Mouse (Mus musculus): ENCODE results near the gene Acbd3. TPM values are rescaled to one million over a fixed set of nuclear protein-coding genes. Genes with fewer than 3 reads are reported as not detected.

Gene Acbd3
- polyA plus RNA-seq (2016; fragmentation: Nextera tagmentation; extraction: Ambion mirVana), result 20.5 and 24.5 TPM in 2 replicates

- peaks cover 30% of the 10 kb centered on the region for H3K4me1 ChIP-seq
- no peaks in the 10 kb centered on the region for H3K9me3 ChIP-seq
- H3K27me3 ChIP-seq (ENCODE audit: insufficient read depth, poor library complexity, severe bottlenecking), result no peaks in the 10 kb centered on the region
- peak within 1 kb of the TSS; percentile 97 for H3K4me3 ChIP-seq
- WGBS, result under 1% methylated on average over 51 of the region's 52 CpGs
- H3K27ac ChIP-seq, result peak within 1 kb of the TSS; percentile 99
- no peaks in the 10 kb centered on the region for H3K36me3 ChIP-seq
- peak; percentile 97 for DNase-seq (ENCODE audit: low spot score)
Observed at GRCm38 (mm10) chr1:180725704-180726179, at the start of gene Acbd3. Gene Acbd3 (plus strand): TSS chr1:180726043.

GRCm38 (mm10) chr1:180691284-180691683 lies 34.6 kb upstream of the Acbd3 start:
- no peak for DNase-seq (ENCODE audit: low spot score)
- Histone ChIP-seq H3K4me3 (no peak overlapping the region), H3K9me3 (no peaks in the 10 kb centered on the region), H3K36me3 (peaks cover 45% of the 10 kb centered on the region), H3K27ac (no peak overlapping the region), H3K27me3 (ENCODE audit: insufficient read depth, poor library complexity, severe bottlenecking) (peaks cover 21% of the 10 kb centered on the region), H3K4me1 (no peaks in the 10 kb centered on the region)
- 84% methylated on average over 7 of the region's 7 CpGs for WGBS

- under 1% methylated on average over 79 of the region's 79 CpGs for WGBS
- Histone ChIP-seq H3K36me3 (peaks cover 3% of the 10 kb centered on the region; the same call in 1 of the 2 replicates), H3K9me3 (no peaks in the 10 kb centered on the region), H3K27ac (peak within 1 kb of the TSS; percentile 65), H3K4me3 (peak within 1 kb of the TSS; percentile 65), H3K4me1 (peaks cover 10% of the 10 kb centered on the region), H3K27me3 (ENCODE audit: insufficient read depth, poor library complexity, severe bottlenecking) (peaks cover 60% of the 10 kb centered on the region)
- DNase-seq (ENCODE audit: low spot score), result no peak
Observed at GRCm38 (mm10) chr1:180696626-180697352, 29.1 kb upstream of the Acbd3 start, which contains the start of gene Mixl1. Gene Mixl1 (minus strand): TSS chr1:180697034.

- H3K27me3 ChIP-seq (ENCODE audit: insufficient read depth, poor library complexity, severe bottlenecking), result peaks cover 66% of the 10 kb centered on the region
- no peak for DNase-seq (ENCODE audit: low spot score)
- 43% methylated on average over 5 of the region's 5 CpGs for WGBS
- H3K27ac ChIP-seq, result no peak overlapping the region
- H3K4me1 ChIP-seq, result peaks cover 13% of the 10 kb centered on the region
- H3K36me3 ChIP-seq, result no peaks in the 10 kb centered on the region
- H3K9me3 ChIP-seq, result no peaks in the 10 kb centered on the region
- no peak overlapping the region for H3K4me3 ChIP-seq
Observed at GRCm38 (mm10) chr1:180698063-180698462, 27.8 kb upstream of the Acbd3 start.

- Histone ChIP-seq H3K4me1 (peaks cover 10% of the 10 kb centered on the region), H3K27ac (no peak overlapping the region), H3K36me3 (no peaks in the 10 kb centered on the region), H3K9me3 (no peaks in the 10 kb centered on the region), H3K4me3 (peak overlapping the region; percentile 37), H3K27me3 (ENCODE audit: insufficient read depth, poor library complexity, severe bottlenecking) (peaks cover 28% of the 10 kb centered on the region)
- no peak for DNase-seq (ENCODE audit: low spot score)
- 39% methylated on average over 6 of the region's 6 CpGs for WGBS
Observed at GRCm38 (mm10) chr1:180703400-180703799, 22.4 kb upstream of the Acbd3 start.

- H3K4me1 ChIP-seq, result peaks cover 21% of the 10 kb centered on the region
- peaks cover 17% of the 10 kb centered on the region for H3K27me3 ChIP-seq (ENCODE audit: insufficient read depth, poor library complexity, severe bottlenecking)
- no peaks in the 10 kb centered on the region for H3K36me3 ChIP-seq
- 37% methylated on average over 3 of the region's 3 CpGs for WGBS
- no peak overlapping the region for H3K4me3 ChIP-seq
- H3K27ac ChIP-seq, result no peak overlapping the region
- no peak for DNase-seq (ENCODE audit: low spot score)
- H3K9me3 ChIP-seq, result no peaks in the 10 kb centered on the region
Observed at GRCm38 (mm10) chr1:180707368-180707767, 18.5 kb upstream of the Acbd3 start.

DNA sequence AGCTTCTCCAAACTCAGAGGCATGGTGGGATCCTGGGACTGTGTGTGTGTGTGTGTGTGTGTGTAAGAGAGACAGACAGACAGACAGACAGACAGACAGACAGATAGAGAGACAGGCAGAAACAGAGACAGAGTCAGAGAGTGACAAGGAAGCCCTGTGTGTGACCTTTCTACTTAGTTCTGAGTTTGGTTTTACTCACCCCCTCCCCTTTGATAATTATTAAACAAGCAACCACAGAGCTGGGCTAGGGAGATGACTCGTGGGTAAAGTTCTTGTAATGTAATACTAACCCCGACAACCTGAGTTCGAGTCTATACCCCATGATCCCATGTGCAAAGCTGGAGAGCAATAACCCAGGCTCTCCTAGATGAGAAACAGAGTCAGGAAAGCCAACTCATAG lies 18.0 kb upstream of the Acbd3 start:
- Histone ChIP-seq H3K4me3 (no peak overlapping the region), H3K36me3 (no peaks in the 10 kb centered on the region), H3K27ac (no peak overlapping the region), H3K4me1 (peaks cover 18% of the 10 kb centered on the region), H3K27me3 (ENCODE audit: insufficient read depth, poor library complexity, severe bottlenecking) (peaks cover 12% of the 10 kb centered on the region; the same call in 1 of the 2 replicates), H3K9me3 (no peaks in the 10 kb centered on the region)
- no peak for DNase-seq (ENCODE audit: low spot score)
- 83% methylated on average over 3 of the region's 3 CpGs for WGBS

DNA sequence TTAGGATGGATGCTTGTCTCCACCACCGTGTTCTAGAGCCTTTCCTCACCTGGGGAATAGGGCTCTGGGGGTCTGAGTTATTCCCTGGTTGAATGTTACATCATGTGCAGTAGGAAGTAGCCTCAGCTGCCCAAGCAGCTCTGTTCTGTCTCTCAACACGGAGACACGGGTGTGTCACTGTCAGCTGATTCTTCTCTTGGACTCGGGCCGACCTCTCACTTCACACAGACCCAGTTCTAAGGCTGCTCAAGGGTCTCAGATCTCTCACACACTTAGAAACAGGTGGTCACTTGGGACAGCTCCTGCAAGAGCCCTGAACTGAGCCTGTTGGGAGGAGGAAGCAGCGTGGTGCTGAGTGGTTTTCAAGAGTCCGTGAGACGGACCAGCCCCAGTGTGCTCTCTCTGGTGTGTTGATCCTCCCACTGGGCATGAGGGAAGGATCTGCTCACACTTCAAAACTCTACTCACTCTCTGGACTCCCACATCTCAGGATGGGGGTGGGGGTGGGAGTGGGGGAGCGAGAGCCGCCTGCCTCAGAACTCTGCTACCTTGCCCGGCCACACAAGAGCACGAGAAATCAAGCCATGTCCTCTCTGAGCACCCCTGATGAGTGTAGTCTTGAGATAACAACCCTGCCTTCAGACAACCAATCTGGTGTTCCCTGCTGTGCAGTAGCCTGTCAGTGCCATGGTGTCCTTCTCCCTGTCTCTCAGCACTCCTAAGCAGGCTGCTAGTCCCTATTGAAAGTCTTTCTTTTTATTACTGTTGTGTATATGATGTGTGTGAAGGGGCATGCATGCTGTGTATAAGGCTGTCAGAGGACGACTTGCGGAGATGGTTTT lies 16.7 kb upstream of the Acbd3 start:
- no peak overlapping the region for H3K27ac ChIP-seq
- peaks cover 12% of the 10 kb centered on the region; the same call in 1 of the 2 replicates for H3K27me3 ChIP-seq (ENCODE audit: insufficient read depth, poor library complexity, severe bottlenecking)
- WGBS, result 37% methylated on average over 14 of the region's 14 CpGs
- no peak overlapping the region for H3K4me3 ChIP-seq
- no peaks in the 10 kb centered on the region for H3K9me3 ChIP-seq
- no peaks in the 10 kb centered on the region for H3K36me3 ChIP-seq
- DNase-seq (ENCODE audit: low spot score), result no peak
- H3K4me1 ChIP-seq, result peaks cover 14% of the 10 kb centered on the region

DNA sequence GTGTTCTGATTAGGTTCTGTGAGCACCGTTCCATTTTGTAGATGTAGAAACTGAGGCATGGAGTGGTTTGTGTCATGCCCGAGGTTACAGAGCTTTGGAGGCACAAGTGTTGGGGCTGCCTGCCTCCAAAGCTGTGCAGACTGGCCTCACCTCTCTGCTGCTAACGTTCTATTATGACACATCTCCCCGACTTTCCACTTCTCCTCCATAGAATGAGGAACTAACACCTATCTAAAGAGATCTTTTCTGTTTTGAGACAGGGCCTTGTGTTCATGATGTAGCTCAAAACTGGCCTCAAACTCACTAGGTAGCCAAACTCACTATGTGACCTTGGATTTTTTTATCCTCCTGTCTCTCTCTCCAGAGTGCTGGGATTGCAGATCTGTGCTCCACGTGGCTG lies 7.1 kb upstream of the Acbd3 start:
- H3K4me1 ChIP-seq, result no peaks in the 10 kb centered on the region
- no peaks in the 10 kb centered on the region for H3K9me3 ChIP-seq
- H3K27me3 ChIP-seq (ENCODE audit: insufficient read depth, poor library complexity, severe bottlenecking), result no peaks in the 10 kb centered on the region
- H3K36me3 ChIP-seq, result no peaks in the 10 kb centered on the region
- H3K4me3 ChIP-seq, result no peak overlapping the region
- DNase-seq (ENCODE audit: low spot score), result no peak
- WGBS, result 74% methylated on average over 5 of the region's 5 CpGs
- no peak overlapping the region for H3K27ac ChIP-seq

DNA sequence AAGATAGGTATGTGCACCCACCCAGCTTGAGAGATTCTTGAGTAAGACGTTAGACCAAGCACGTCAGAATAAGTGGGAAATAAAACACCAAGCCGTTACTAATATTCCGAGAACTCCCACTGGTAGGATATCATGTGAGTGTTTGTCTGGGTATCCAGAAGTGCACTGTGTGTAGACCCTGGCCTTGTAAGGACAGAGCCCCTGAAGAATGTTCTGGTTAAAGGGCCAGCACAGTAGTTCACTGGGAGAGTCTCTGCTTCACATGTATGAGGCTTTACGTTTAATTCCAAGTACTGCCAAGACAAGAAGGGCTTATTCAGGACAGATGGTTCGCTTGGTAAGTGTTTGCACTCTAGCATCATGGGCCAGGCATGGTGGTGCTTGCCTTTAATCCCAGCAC lies 6.4 kb upstream of the Acbd3 start:
- no peak overlapping the region for H3K27ac ChIP-seq
- WGBS, result 75% methylated on average over 6 of the region's 6 CpGs

GRCm38 (mm10) chr1:180719951-180720689 lies 5.7 kb upstream of the Acbd3 start:
- Histone ChIP-seq H3K4me1 (peaks cover 4% of the 10 kb centered on the region; the same call in 1 of the 2 replicates), H3K27ac (no peak overlapping the region), H3K36me3 (no peaks in the 10 kb centered on the region), H3K4me3 (no peak overlapping the region), H3K9me3 (no peaks in the 10 kb centered on the region), H3K27me3 (ENCODE audit: insufficient read depth, poor library complexity, severe bottlenecking) (no peaks in the 10 kb centered on the region)
- peak; percentile 88 for DNase-seq (ENCODE audit: low spot score)
- WGBS, result 44% methylated on average over 5 of the region's 5 CpGs

More for the DNA sequence above, 6.4 kb upstream of the Acbd3 start:
- no peak overlapping the region for H3K4me3 ChIP-seq
- no peaks in the 10 kb centered on the region for H3K9me3 ChIP-seq
- H3K27me3 ChIP-seq (ENCODE audit: insufficient read depth, poor library complexity, severe bottlenecking), result no peaks in the 10 kb centered on the region
- no peaks in the 10 kb centered on the region for H3K36me3 ChIP-seq
- H3K4me1 ChIP-seq, result no peaks in the 10 kb centered on the region
- peak; percentile 58 for DNase-seq (ENCODE audit: low spot score)

DNA sequence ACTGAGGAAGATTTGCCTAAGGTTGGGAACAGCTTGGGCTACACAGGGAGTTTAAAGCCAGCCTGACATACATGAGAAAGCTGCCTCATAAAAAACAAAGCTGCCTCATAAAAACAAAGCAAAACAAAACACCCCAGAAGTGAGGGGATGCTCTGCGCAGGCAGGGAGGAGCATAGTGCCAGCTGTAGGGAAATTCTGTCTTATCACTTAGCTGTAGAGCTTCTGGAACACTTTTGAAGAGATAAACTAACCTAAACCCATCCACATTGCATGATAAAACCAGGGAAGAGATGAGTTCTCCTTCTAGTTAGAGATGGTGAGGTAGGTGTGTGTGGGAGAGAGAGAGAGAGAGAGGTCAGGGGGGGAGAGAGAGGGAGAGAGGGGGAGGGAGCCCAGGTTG lies 3.2 kb upstream of the Acbd3 start:
- WGBS, result 50% methylated on average over 1 of the region's 1 CpGs
- Histone ChIP-seq H3K9me3 (no peaks in the 10 kb centered on the region), H3K27me3 (ENCODE audit: insufficient read depth, poor library complexity, severe bottlenecking) (no peaks in the 10 kb centered on the region), H3K36me3 (no peaks in the 10 kb centered on the region), H3K27ac (no peak overlapping the region), H3K4me3 (no peak overlapping the region), H3K4me1 (peaks cover 16% of the 10 kb centered on the region; the same call in 1 of the 2 replicates)
- peak; percentile 14 for DNase-seq (ENCODE audit: low spot score)

Measured in heart, embryonic 10.5 days (tissue).